In genomic region chr3:37291929-37292328, GRCm38 (mm10) we compare ENCODE assay signal across 27 mouse cellular contexts. TPM values are rescaled to one million over a fixed set of nuclear protein-coding genes. Genes with fewer than 3 reads are reported as not detected.
"Had no signal": no experiment of that assay in that cellular context is flagged by ENCODE, and none has a peak within 500 bp of the region (broad histone marks: within the 10 kb centered on the region; RNA-seq: fewer than 3 reads in every experiment).

No protein-coding gene starts in this region.

- H3K27ac ChIP-seq: midbrain, embryonic 12.5 days; neural tube, embryonic 13.5 days; neural tube, embryonic 15.5 days; stomach, embryonic 15.5 days; stomach, postnatal 0 days had no signal

- H3K4me3 ChIP-seq: midbrain, embryonic 10.5 days; midbrain, embryonic 12.5 days; myocyte; neural tube, embryonic 13.5 days; neural tube, embryonic 15.5 days; stomach, embryonic 15.5 days had no signal

- DNase-seq: lung, adult 18-20 months; lung, embryonic 14.5 days; lung, postnatal 10 days; lung, postnatal 4 days; midbrain, embryonic 14.5 days; retina, postnatal 1 day; right cerebral cortex, adult 18-20 months; right cerebral cortex, postnatal 25 days; right cerebral cortex, postnatal 4 days; thymus, adult 18-20 months; thymus, postnatal 14 days; thymus, postnatal 4 days had no signal

- ATAC-seq: midbrain, embryonic 16.5 days had no signal

RNA-seq across cellular contexts. Expression of gene Cetn4, which starts 20.6 kb away (rescaled TPM):
- polyA plus RNA-seq: small intestine, adult 2 months had no signal

RNA-seq across cellular contexts. Expression of gene Fgf2, which starts 56.2 kb away (rescaled TPM):
- total RNA-seq: megakaryocyte, adult 5-6 weeks; megakaryocyte-erythroid progenitor cell, adult 5-6 weeks had no signal

RNA-seq across cellular contexts. Expression of gene Il21, which starts 59.5 kb away (rescaled TPM):
- total RNA-seq: megakaryocyte, adult 5-6 weeks; megakaryocyte-erythroid progenitor cell, adult 5-6 weeks had no signal
- polyA plus RNA-seq: lung, embryonic 14.5 days; lung, embryonic 16.5 days; midbrain, embryonic 10.5 days; midbrain, embryonic 12.5 days; midbrain, embryonic 14.5 days; midbrain, embryonic 16.5 days; myocyte; neural tube, embryonic 11.5 days; neural tube, embryonic 13.5 days; neural tube, embryonic 15.5 days; small intestine, adult 2 months; spleen, adult 2 months; stomach, embryonic 15.5 days; stomach, postnatal 0 days; urinary bladder, adult 2 months had no signal
